Mouse (Mus musculus): ENCODE measurements around the gene Zfp90. TPM values are rescaled to one million over a fixed set of nuclear protein-coding genes. Genes with fewer than 3 reads are reported as not detected.

Zfp90 gene
- polyA plus RNA-seq (2015; fragmentation: Nextera tagmentation; extraction: Ambion mirVana) = 2.8 and 2.9 TPM in 2 replicates

- peaks cover 11% of the 10 kb centered on the region for H3K36me3 ChIP-seq (replicated peaks; ENCODE audit: insufficient read depth, low read length)
- 1% methylated on average over 46 of the region's 46 CpGs for WGBS (ENCODE audit: insufficient replicate concordance)
- DNase-seq (peak; percentile 90), ATAC-seq (peak; percentile 94)
- H3K4me1 ChIP-seq (ENCODE audit: insufficient read depth) = peaks cover 8% of the 10 kb centered on the region; the same call in 1 of the 2 replicates
- TF ChIP-seq CTCF (IDR thresholded peaks at IDR 0.05; ENCODE audit: low read depth) = peak; percentile 95
- TF ChIP-seq EP300 (IDR thresholded peaks at IDR 0.05; ENCODE audit: low read depth) = no peak
- peak within 1 kb of the TSS; percentile 75 for H3K9ac ChIP-seq (replicated peaks)
- H3K4me2 ChIP-seq (ENCODE audit: low read depth, low read length) = peak within 1 kb of the TSS; percentile 94
- peak within 1 kb of the TSS; percentile 69 for H3K4me3 ChIP-seq (ENCODE audit: low read depth, low read length)
- peak within 1 kb of the TSS; percentile 88 for H3K27ac ChIP-seq (ENCODE audit: low read depth)
- no peaks in the 10 kb centered on the region for H3K27me3 ChIP-seq (ENCODE audit: insufficient read depth, low read length)
- H3K9me3 ChIP-seq (ENCODE audit: low read length) = no peaks in the 10 kb centered on the region
Measured at GRCm38 (mm10) chr8:106415182-106415971, at the start of gene Zfp90. Zfp90 (plus strand) TSS chr8:106415327.

- DNase-seq (no peak), ATAC-seq (no peak)
- no peaks in the 10 kb centered on the region for H3K27me3 ChIP-seq (ENCODE audit: insufficient read depth, low read length)
- TF ChIP-seq CTCF (IDR thresholded peaks at IDR 0.05; ENCODE audit: low read depth) (peak; percentile 51), EP300 (IDR thresholded peaks at IDR 0.05; ENCODE audit: low read depth) (no peak)
- no peaks in the 10 kb centered on the region for H3K4me1 ChIP-seq (ENCODE audit: insufficient read depth)
- H3K4me2 ChIP-seq (ENCODE audit: low read depth, low read length) = no peak overlapping the region
- 68% methylated on average over 3 of the region's 3 CpGs for WGBS (ENCODE audit: insufficient replicate concordance)
- H3K4me3 ChIP-seq (ENCODE audit: low read depth, low read length) = no peak overlapping the region
- no peaks in the 10 kb centered on the region for H3K36me3 ChIP-seq (replicated peaks; ENCODE audit: insufficient read depth, low read length)
- H3K9ac ChIP-seq (replicated peaks) = no peak overlapping the region
- no peaks in the 10 kb centered on the region for H3K9me3 ChIP-seq (ENCODE audit: low read length)
- no peak overlapping the region for H3K27ac ChIP-seq (ENCODE audit: low read depth)
Measured at GRCm38 (mm10) chr8:106368501-106368900, 46.6 kb upstream of the Zfp90 start.

GRCm38 (mm10) chr8:106369069-106369468 lies 46.1 kb upstream of the Zfp90 start:
- Histone ChIP-seq H3K27me3 (ENCODE audit: insufficient read depth, low read length) (no peaks in the 10 kb centered on the region), H3K9ac (replicated peaks) (no peak overlapping the region), H3K27ac (ENCODE audit: low read depth) (no peak overlapping the region), H3K36me3 (replicated peaks; ENCODE audit: insufficient read depth, low read length) (no peaks in the 10 kb centered on the region), H3K9me3 (ENCODE audit: low read length) (no peaks in the 10 kb centered on the region), H3K4me1 (ENCODE audit: insufficient read depth) (no peaks in the 10 kb centered on the region), H3K4me2 (ENCODE audit: low read depth, low read length) (no peak overlapping the region), H3K4me3 (ENCODE audit: low read depth, low read length) (no peak overlapping the region)
- WGBS (ENCODE audit: insufficient replicate concordance) = 73% methylated on average over 7 of the region's 7 CpGs
- DNase-seq (no peak), ATAC-seq (no peak)
- no peak for TF ChIP-seq CTCF (IDR thresholded peaks at IDR 0.05; ENCODE audit: low read depth)
- TF ChIP-seq EP300 (IDR thresholded peaks at IDR 0.05; ENCODE audit: low read depth) = no peak

GRCm38 (mm10) chr8:106375957-106376356 lies 39.2 kb upstream of the Zfp90 start:
- ATAC-seq = no peak
- no peaks in the 10 kb centered on the region for H3K27me3 ChIP-seq (ENCODE audit: insufficient read depth, low read length)

GRCm38 (mm10) chr8:106376862-106377261 lies 38.3 kb upstream of the Zfp90 start:
- Histone ChIP-seq H3K4me1 (ENCODE audit: insufficient read depth) (no peaks in the 10 kb centered on the region), H3K27ac (ENCODE audit: low read depth) (no peak overlapping the region), H3K4me2 (ENCODE audit: low read depth, low read length) (no peak overlapping the region), H3K27me3 (ENCODE audit: insufficient read depth, low read length) (no peaks in the 10 kb centered on the region), H3K4me3 (ENCODE audit: low read depth, low read length) (no peak overlapping the region), H3K9me3 (ENCODE audit: low read length) (no peaks in the 10 kb centered on the region), H3K9ac (replicated peaks) (no peak overlapping the region), H3K36me3 (replicated peaks; ENCODE audit: insufficient read depth, low read length) (no peaks in the 10 kb centered on the region)
- WGBS (ENCODE audit: insufficient replicate concordance) = 46% methylated on average over 9 of the region's 9 CpGs
- DNase-seq (no peak), ATAC-seq (no peak)
- no peak for TF ChIP-seq CTCF (IDR thresholded peaks at IDR 0.05; ENCODE audit: low read depth)
- TF ChIP-seq EP300 (IDR thresholded peaks at IDR 0.05; ENCODE audit: low read depth) = no peak

More at GRCm38 (mm10) chr8:106375957-106376356, 39.2 kb upstream of the Zfp90 start:
- H3K4me2 ChIP-seq (ENCODE audit: low read depth, low read length) = no peak overlapping the region
- H3K4me1 ChIP-seq (ENCODE audit: insufficient read depth) = no peaks in the 10 kb centered on the region
- no peak for TF ChIP-seq EP300 (IDR thresholded peaks at IDR 0.05; ENCODE audit: low read depth)
- TF ChIP-seq CTCF (IDR thresholded peaks at IDR 0.05; ENCODE audit: low read depth) = no peak
- no peak overlapping the region for H3K9ac ChIP-seq (replicated peaks)
- WGBS (ENCODE audit: insufficient replicate concordance) = 70% methylated on average over 7 of the region's 7 CpGs
- no peak for DNase-seq
- no peaks in the 10 kb centered on the region for H3K36me3 ChIP-seq (replicated peaks; ENCODE audit: insufficient read depth, low read length)
- no peaks in the 10 kb centered on the region for H3K9me3 ChIP-seq (ENCODE audit: low read length)
- no peak overlapping the region for H3K4me3 ChIP-seq (ENCODE audit: low read depth, low read length)
- no peak overlapping the region for H3K27ac ChIP-seq (ENCODE audit: low read depth)

GRCm38 (mm10) chr8:106378501-106379048 lies 36.6 kb upstream of the Zfp90 start:
- WGBS (ENCODE audit: insufficient replicate concordance) = 53% methylated on average over 7 of the region's 7 CpGs
- no peak for ATAC-seq
- no peak overlapping the region for H3K27ac ChIP-seq (ENCODE audit: low read depth)

More at GRCm38 (mm10) chr8:106378501-106379048, 36.6 kb upstream of the Zfp90 start:
- TF ChIP-seq EP300 (IDR thresholded peaks at IDR 0.05; ENCODE audit: low read depth) (no peak), CTCF (IDR thresholded peaks at IDR 0.05; ENCODE audit: low read depth) (no peak)
- H3K4me1 ChIP-seq (ENCODE audit: insufficient read depth) = no peaks in the 10 kb centered on the region
- no peak overlapping the region for H3K4me3 ChIP-seq (ENCODE audit: low read depth, low read length)
- no peak overlapping the region for H3K4me2 ChIP-seq (ENCODE audit: low read depth, low read length)
- H3K9me3 ChIP-seq (ENCODE audit: low read length) = no peaks in the 10 kb centered on the region
- no peaks in the 10 kb centered on the region for H3K36me3 ChIP-seq (replicated peaks; ENCODE audit: insufficient read depth, low read length)
- H3K9ac ChIP-seq (replicated peaks) = no peak overlapping the region
- no peak for DNase-seq
- no peaks in the 10 kb centered on the region for H3K27me3 ChIP-seq (ENCODE audit: insufficient read depth, low read length)

Measured in liver, postnatal 0 days (tissue).